Mouse (Mus musculus) kidney, adult 2 months (tissue): ENCODE results near the gene Eps8l2.

Source experiments
- CTCF ChIP-seq: fragments of 200-500 bp; conservative IDR thresholded peaks from 2 replicates; pipeline ENCODE4 v1.5.1; 2011; ENCODE audit warnings: low read depth, mild to moderate bottlenecking, control low read depth, low read length, moderate library complexity, mixed read lengths; ENCODE audit not compliant: insufficient read depth, insufficient read length
- POLR2A ChIP-seq: fragments of 200-500 bp; IDR thresholded peaks from one replicate; pipeline ENCODE4 v1.6.1; 2011; ENCODE audit warnings: low read depth, low read length, control low read depth

DNA sequence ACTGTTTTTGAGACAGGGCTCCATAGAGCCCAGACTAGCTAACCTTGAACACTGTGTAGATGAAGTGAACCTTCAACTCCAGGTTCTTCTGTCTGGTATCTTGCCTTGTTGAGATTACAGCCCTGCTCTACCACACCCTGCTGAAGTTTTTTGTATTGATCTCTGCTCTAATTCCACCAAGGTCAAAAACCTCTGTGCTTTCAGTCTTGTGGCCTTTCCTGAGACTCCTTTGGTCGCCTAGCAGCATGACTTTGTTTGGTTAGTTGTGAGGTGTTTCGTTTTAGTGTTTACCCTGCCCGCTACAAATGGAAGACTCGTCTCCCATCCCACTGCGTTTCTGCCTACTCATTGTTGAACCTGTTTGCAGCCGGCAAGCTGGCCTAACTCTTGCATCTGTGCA lies 12.4 kb downstream of the Eps8l2 start:
- no peak for TF ChIP-seq CTCF
- TF ChIP-seq POLR2A: no peak
